Mouse (Mus musculus): ENCODE results near the gene Nrd1.

GRCm38 (mm10) chr4:109109012-109109411 lies 108.6 kb downstream of the Nrd1 start:
- TF ChIP-seq CTCF (IDR thresholded peaks at IDR 0.05; ENCODE audit: low read depth), result no peak
- TF ChIP-seq EP300 (optimal IDR thresholded peaks at IDR 0.05), result no peak

Measured in stomach, postnatal 0 days (tissue).